Mouse (Mus musculus): Measurements from ENCODE around the gene Slc16a8. TPM values are rescaled to one million over a fixed set of nuclear protein-coding genes. Genes with fewer than 3 reads are reported as not detected.

Slc16a8 gene
- polyA plus RNA-seq (2016; fragmentation: Nextera tagmentation; extraction: Ambion mirVana), result 0.36 and 0.66 TPM in 2 replicates

DNA sequence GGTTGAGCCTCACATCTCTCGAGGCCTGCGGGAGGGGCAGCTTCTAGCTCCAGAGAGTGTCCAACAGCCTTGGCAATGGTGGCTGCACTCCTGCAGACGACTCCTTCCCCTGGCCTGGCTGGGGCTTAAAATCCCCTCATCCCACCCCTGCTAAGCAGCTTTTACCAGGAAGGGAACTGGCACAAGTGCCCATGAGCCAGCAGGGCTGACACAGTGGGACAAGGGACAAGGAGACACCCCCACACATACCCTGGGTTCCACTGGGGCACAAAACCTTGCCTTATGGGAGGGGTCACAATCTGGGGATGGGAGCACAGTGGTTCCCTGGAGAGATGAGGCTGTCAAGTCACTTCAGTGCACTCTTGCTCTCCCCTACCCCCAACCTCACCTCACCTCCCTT is at the start of gene Slc16a8:
TSS of gene Slc16a8 (minus strand) at position 101 of the 400 bp plus-strand sequence.
- H3K4me2 ChIP-seq (replicated peaks), result no peak within 1 kb of the TSS
- no peak within 1 kb of the TSS for H3K27ac ChIP-seq
- peaks cover 71% of the 10 kb centered on the region for H3K27me3 ChIP-seq
- no peak within 1 kb of the TSS for H3K4me3 ChIP-seq
- no peak for ATAC-seq (ENCODE audit: low FRiP score)
- H3K4me1 ChIP-seq, result peaks cover 11% of the 10 kb centered on the region
- H3K9me3 ChIP-seq (replicated peaks), result no peaks in the 10 kb centered on the region
- no peak within 1 kb of the TSS for H3K9ac ChIP-seq
- H3K36me3 ChIP-seq, result peaks cover under 1% of the 10 kb centered on the region; the same call in 1 of the 2 replicates
- 27% methylated on average over 3 of the region's 3 CpGs for WGBS

DNA sequence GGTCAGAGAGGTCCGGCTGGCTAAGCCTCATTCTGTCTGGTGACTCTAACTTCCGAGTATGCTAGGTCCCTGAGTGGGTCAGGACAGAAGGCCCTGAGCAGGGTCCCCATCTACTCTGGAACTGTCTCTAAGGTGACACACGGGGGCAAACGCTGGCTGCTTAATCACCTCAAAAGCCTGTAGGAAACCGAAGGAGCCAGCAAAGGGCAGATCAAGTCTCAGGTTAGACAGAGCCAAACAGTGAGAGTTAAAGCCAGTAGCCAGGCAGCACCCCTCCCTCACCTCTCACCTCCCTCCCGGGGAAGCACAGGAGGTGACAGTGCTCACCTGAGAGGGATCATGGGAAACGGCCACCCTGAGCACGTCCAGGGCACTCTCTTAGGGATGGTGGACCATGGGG is 49.2 kb upstream of the Slc16a8 start:
- Histone ChIP-seq H3K9me3 (replicated peaks) (no peaks in the 10 kb centered on the region), H3K27ac (no peak overlapping the region), H3K4me1 (no peaks in the 10 kb centered on the region), H3K36me3 (peaks cover 34% of the 10 kb centered on the region), H3K4me3 (no peak overlapping the region), H3K27me3 (no peaks in the 10 kb centered on the region), H3K4me2 (replicated peaks) (no peak overlapping the region), H3K9ac (no peak overlapping the region)
- ATAC-seq (ENCODE audit: low FRiP score), result no peak
- 88% methylated on average over 8 of the region's 8 CpGs for WGBS

DNA sequence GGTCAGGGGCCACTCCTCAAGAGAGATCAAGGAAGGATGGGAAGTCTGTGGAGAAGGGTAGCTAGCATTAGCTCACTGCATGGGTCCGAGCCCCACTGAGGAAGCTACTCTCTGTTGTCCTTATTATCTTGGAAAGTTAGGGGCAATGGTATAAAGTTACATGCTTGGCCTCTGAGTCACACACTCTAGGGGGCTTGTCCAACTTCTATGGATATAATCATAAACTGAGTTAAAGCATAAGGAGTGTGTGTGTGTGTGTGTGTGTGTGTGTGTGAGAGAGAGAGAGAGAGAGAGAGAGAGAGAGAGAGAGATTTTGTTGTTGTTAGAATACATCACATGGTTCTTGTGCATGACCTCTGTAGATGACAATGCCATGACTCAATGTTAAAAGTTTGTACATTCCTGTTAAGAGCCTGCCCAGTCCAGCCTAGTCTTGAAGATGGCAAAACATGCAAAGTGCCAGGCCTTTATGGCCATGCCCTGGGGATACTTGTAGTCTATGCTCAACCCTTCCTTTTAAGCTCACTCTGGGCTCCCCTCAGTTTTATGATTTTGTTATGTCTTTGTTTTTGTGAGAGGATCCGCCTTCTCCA is 45.1 kb upstream of the Slc16a8 start:
- Histone ChIP-seq H3K27ac (no peak overlapping the region), H3K4me1 (no peaks in the 10 kb centered on the region), H3K27me3 (no peaks in the 10 kb centered on the region), H3K9ac (no peak overlapping the region), H3K9me3 (replicated peaks) (no peaks in the 10 kb centered on the region), H3K36me3 (peaks cover 7% of the 10 kb centered on the region; the same call in 1 of the 2 replicates), H3K4me3 (no peak overlapping the region), H3K4me2 (replicated peaks) (no peak overlapping the region)
- 79% methylated on average over 2 of the region's 2 CpGs for whole genome bisulfite sequencing
- no peak for ATAC-seq (ENCODE audit: low FRiP score)

DNA sequence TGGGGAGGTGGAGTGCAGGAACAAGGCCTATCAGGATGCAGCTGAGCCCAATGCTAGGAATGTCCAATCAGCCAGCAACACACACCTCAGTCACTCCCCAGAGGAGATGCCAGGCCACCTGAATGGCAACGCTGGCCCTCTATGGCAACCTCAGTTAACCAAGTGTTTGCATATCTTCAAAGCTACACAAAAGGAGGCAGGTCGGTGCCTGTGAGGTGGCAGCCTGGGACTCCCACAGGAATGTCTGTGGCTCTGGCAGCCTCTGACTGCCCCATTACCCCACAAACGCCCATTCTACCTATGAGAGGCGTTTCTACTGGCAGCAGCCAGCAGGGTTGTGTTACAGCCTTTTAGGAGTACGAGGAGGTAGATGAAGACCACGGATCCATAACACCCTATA is 44.0 kb upstream of the Slc16a8 start:
- H3K4me2 ChIP-seq (replicated peaks), result no peak overlapping the region
- no peaks in the 10 kb centered on the region for H3K9me3 ChIP-seq (replicated peaks)
- no peak overlapping the region for H3K27ac ChIP-seq
- no peak for ATAC-seq (ENCODE audit: low FRiP score)
- 79% methylated on average over 6 of the region's 6 CpGs for WGBS
- H3K9ac ChIP-seq, result no peak overlapping the region
- no peaks in the 10 kb centered on the region for H3K4me1 ChIP-seq
- no peak overlapping the region for H3K4me3 ChIP-seq
- no peaks in the 10 kb centered on the region for H3K27me3 ChIP-seq
- H3K36me3 ChIP-seq, result peaks cover 7% of the 10 kb centered on the region; the same call in 1 of the 2 replicates

DNA sequence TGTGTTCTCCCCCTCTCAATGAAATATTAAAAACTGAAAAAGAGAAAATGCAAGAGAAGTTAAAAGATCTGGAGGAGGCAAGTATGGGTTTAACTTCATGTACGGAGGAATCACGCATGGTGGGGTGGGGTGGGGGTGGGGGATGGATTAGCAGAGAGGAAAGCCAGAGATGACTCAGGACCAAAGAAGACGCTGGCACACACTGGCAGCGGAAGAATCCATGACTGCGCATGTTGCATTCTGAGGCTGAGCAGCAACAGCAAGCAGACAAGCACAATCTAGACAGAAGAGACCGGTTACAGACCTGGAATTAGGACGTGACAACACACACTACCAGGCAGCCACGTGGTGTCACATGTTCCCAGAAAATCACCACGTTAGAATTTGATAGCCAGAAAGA is 38.2 kb upstream of the Slc16a8 start:
- Histone ChIP-seq H3K27me3 (no peaks in the 10 kb centered on the region), H3K9ac (no peak overlapping the region), H3K4me2 (replicated peaks) (no peak overlapping the region), H3K27ac (no peak overlapping the region), H3K36me3 (peaks cover 9% of the 10 kb centered on the region; the same call in 1 of the 2 replicates), H3K4me3 (no peak overlapping the region), H3K9me3 (replicated peaks) (no peaks in the 10 kb centered on the region), H3K4me1 (no peaks in the 10 kb centered on the region)
- ATAC-seq (ENCODE audit: low FRiP score), result no peak
- 90% methylated on average over 9 of the region's 9 CpGs for WGBS

DNA sequence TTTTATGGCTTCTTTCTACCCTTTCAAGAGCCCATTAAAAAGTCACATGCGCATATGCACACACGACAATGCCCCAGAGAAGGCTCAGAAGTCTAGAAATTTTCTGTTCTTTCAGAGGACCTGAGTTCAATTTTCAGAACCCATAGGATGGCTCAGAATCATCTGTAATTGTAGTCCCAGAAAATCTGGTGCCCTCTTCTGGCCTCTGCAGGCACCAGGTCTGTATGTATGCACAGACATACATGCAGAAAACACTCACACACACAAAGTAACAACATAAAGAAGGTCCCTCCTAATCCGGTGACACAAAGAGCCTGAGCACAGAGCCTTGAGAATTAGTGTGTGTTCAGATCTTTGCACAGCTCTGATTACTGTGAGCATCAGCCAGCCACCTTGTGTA is 35.8 kb upstream of the Slc16a8 start:
- H3K36me3 ChIP-seq, result peaks cover 18% of the 10 kb centered on the region; the same call in 1 of the 2 replicates
- no peak overlapping the region for H3K9ac ChIP-seq
- 82% methylated on average over 3 of the region's 3 CpGs for WGBS
- H3K27ac ChIP-seq, result no peak overlapping the region
- ATAC-seq (ENCODE audit: low FRiP score), result no peak
- H3K4me1 ChIP-seq, result no peaks in the 10 kb centered on the region
- no peaks in the 10 kb centered on the region for H3K9me3 ChIP-seq (replicated peaks)
- no peak overlapping the region for H3K4me2 ChIP-seq (replicated peaks)
- H3K27me3 ChIP-seq, result no peaks in the 10 kb centered on the region
- H3K4me3 ChIP-seq, result no peak overlapping the region

DNA sequence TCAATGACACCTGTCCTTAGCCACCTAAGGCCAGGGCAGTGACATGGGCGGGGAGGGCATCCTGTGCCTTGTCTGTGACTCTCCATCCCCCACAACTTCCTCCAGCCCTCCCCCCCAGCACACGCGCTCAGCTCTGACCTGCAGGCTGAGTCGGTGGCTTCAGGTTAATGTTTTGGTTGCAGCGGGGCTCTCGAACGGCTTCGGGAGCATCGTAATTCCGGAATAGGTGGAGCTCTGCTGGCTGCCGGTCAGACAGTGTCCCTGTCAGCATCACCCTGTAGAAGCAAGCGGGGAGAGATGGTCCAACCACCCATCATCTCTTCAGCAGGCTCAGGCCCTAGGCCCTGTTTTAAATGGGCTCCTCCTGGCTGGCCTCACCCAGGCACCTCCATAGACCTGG is 34.9 kb upstream of the Slc16a8 start:
- H3K9ac ChIP-seq, result no peak overlapping the region
- H3K4me1 ChIP-seq, result no peaks in the 10 kb centered on the region
- H3K9me3 ChIP-seq (replicated peaks), result no peaks in the 10 kb centered on the region
- H3K4me2 ChIP-seq (replicated peaks), result no peak overlapping the region
- no peaks in the 10 kb centered on the region for H3K27me3 ChIP-seq
- H3K4me3 ChIP-seq, result no peak overlapping the region
- H3K27ac ChIP-seq, result no peak overlapping the region
- WGBS, result 89% methylated on average over 11 of the region's 12 CpGs
- peaks cover 18% of the 10 kb centered on the region; the same call in 1 of the 2 replicates for H3K36me3 ChIP-seq
- no peak for ATAC-seq (ENCODE audit: low FRiP score)

DNA sequence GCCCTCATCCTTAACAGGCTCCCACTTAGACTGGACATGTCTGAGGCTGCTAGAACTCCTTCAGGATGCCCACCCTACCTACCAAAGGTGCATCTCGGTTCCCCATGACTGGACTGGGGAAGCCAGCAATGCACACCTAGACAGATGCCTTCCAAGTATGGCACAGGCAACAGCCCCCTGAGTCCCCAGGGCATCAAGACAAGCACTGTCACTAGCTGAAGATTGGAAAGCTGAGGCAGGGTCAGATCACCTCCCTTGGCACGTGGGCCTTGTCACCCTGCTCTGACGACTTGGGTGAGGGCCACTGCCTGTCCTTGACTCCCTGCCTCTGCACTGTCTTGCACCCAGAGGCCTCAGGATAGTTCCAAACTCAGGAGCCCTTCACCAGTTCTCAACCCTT is 33.8 kb upstream of the Slc16a8 start:
- no peaks in the 10 kb centered on the region for H3K27me3 ChIP-seq
- 83% methylated on average over 3 of the region's 3 CpGs for WGBS
- no peaks in the 10 kb centered on the region for H3K9me3 ChIP-seq (replicated peaks)
- no peak for ATAC-seq (ENCODE audit: low FRiP score)
- H3K4me2 ChIP-seq (replicated peaks), result no peak overlapping the region
- no peak overlapping the region for H3K9ac ChIP-seq
- H3K4me3 ChIP-seq, result no peak overlapping the region
- H3K36me3 ChIP-seq, result peaks cover 18% of the 10 kb centered on the region; the same call in 1 of the 2 replicates
- no peak overlapping the region for H3K27ac ChIP-seq
- no peaks in the 10 kb centered on the region for H3K4me1 ChIP-seq

DNA sequence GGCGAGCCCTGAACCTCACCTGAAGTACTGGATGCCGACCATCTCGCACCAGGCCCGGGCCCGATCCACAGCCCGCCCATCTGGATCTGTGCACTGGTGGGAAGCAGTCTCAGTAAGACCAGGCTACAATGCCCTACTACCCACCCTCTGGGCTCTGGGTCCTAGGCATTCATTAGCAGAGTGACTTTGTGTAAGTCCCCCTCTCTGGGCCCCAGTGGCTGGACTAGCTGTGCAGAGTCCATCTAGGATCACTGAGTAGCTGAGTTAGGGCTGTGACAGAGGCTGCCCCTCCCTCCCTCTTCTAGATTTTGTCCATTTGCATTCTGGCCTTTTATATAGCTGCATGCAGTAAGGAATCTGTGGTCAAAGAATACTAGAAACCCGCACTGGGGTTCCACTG is 32.5 kb upstream of the Slc16a8 start:
- H3K27ac ChIP-seq, result no peak overlapping the region
- H3K36me3 ChIP-seq, result peaks cover 18% of the 10 kb centered on the region; the same call in 1 of the 2 replicates
- ATAC-seq (ENCODE audit: low FRiP score), result no peak
- WGBS, result 83% methylated on average over 7 of the region's 7 CpGs
- no peaks in the 10 kb centered on the region for H3K27me3 ChIP-seq
- no peak overlapping the region for H3K9ac ChIP-seq
- H3K4me2 ChIP-seq (replicated peaks), result no peak overlapping the region
- no peaks in the 10 kb centered on the region for H3K9me3 ChIP-seq (replicated peaks)
- H3K4me3 ChIP-seq, result no peak overlapping the region
- H3K4me1 ChIP-seq, result no peaks in the 10 kb centered on the region

DNA sequence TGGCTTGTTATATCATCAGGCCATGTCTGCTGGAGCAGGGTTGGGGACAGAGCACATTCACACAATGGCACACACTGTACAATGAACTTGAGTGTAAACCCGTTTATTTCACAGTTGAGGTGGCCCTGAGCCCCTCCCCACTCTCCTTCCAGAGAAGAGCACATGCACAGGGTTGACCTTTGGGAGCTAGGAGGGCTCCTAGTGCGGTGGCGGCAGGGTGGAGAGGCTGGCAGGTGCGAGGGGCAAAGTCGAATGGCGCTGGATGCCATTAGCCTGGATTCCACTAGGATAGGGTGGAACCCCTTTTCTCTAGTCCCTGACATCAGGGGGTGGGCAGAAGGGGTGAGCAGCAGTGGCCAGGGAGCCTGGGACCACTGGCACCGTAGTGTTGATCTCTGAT is 31.6 kb upstream of the Slc16a8 start:
- H3K9ac ChIP-seq, result no peak overlapping the region
- H3K27me3 ChIP-seq, result no peaks in the 10 kb centered on the region
- H3K9me3 ChIP-seq (replicated peaks), result no peaks in the 10 kb centered on the region
- WGBS, result 88% methylated on average over 7 of the region's 7 CpGs
- peaks cover 18% of the 10 kb centered on the region; the same call in 1 of the 2 replicates for H3K36me3 ChIP-seq
- no peak overlapping the region for H3K4me3 ChIP-seq
- no peak for ATAC-seq (ENCODE audit: low FRiP score)
- H3K4me1 ChIP-seq, result no peaks in the 10 kb centered on the region
- no peak overlapping the region for H3K27ac ChIP-seq
- H3K4me2 ChIP-seq (replicated peaks), result no peak overlapping the region

DNA sequence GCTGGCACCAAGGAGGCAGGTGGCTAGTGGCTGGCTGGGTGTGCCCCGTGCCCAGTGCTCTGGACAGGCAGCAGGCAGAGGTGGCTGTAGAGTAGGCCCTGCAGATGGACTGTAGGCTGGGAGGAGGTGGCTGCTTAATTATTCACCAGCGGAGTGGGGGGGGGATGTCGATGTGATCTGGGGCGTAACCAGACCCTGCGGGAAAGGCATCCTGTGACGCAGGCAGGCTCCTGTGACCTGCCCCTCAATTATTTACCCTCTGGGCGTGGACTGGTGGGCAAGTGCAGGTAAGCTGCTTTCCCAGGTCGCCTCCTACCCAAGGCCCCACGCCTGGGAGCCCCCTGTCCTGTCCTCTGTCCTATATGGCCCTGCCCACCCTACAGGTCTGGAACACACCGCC is 30.8 kb upstream of the Slc16a8 start, which contains the start of gene Baiap2l2:
TSS of gene Baiap2l2 (minus strand) at position 139 of the 400 bp plus-strand sequence.
- no peaks in the 10 kb centered on the region for H3K4me1 ChIP-seq
- H3K4me3 ChIP-seq, result no peak within 1 kb of the TSS
- no peak within 1 kb of the TSS for H3K27ac ChIP-seq
- no peaks in the 10 kb centered on the region for H3K9me3 ChIP-seq (replicated peaks)
- 66% methylated on average over 10 of the region's 10 CpGs for WGBS
- no peak within 1 kb of the TSS for H3K9ac ChIP-seq
- H3K36me3 ChIP-seq, result peaks cover 18% of the 10 kb centered on the region; the same call in 1 of the 2 replicates
- no peak within 1 kb of the TSS for H3K4me2 ChIP-seq (replicated peaks)
- H3K27me3 ChIP-seq, result no peaks in the 10 kb centered on the region
- ATAC-seq (ENCODE audit: low FRiP score), result no peak

DNA sequence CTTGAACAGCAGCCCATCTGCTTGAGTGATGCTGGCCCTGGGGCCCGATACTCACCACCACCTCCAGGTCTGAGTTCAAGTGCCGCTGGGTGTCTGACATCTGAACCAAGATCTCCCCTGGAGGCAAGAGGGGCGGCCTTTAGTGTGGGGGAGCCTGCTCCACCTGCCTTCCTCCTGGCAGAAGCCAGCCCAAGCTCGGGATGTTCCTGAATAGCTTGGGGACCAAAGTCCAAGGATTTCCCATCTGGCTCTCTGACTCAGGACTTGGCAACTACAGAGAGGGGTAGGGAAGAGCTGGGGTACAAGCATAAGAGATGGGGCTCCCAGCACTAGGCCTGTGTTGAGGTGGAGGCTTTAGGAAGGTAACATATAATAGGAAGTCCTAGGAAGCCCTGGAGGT is 28.8 kb upstream of the Slc16a8 start:
- Histone ChIP-seq H3K27ac (no peak overlapping the region), H3K9ac (no peak overlapping the region), H3K36me3 (peaks cover 11% of the 10 kb centered on the region; the same call in 1 of the 2 replicates), H3K4me3 (no peak overlapping the region), H3K9me3 (replicated peaks) (no peaks in the 10 kb centered on the region), H3K4me1 (no peaks in the 10 kb centered on the region), H3K4me2 (replicated peaks) (no peak overlapping the region), H3K27me3 (no peaks in the 10 kb centered on the region)
- ATAC-seq (ENCODE audit: low FRiP score), result no peak
- 87% methylated on average over 4 of the region's 4 CpGs for WGBS

DNA sequence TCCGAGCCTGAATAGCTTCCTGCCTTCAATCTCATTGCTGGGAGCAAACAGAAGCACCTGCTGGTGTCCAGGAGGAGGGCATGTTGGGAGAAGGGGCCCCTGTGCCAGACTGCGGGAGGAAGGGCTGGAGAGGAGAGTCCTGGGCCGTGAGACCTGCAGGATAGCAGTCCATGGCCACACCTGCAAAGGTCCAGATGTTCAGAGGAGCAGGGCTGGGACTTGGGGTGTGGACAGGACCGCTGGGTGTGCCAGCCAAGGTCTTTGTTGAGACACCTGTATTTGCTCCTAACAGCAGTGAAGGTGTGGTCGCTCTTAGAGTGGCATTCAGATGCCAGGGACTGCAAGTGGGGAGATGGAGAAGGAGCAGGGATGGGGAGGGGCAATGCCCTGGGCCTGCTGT is 27.9 kb upstream of the Slc16a8 start:
- ATAC-seq (ENCODE audit: low FRiP score), result no peak
- peaks cover 8% of the 10 kb centered on the region; the same call in 1 of the 2 replicates for H3K36me3 ChIP-seq
- no peak overlapping the region for H3K4me2 ChIP-seq (replicated peaks)
- no peaks in the 10 kb centered on the region for H3K27me3 ChIP-seq
- no peaks in the 10 kb centered on the region for H3K9me3 ChIP-seq (replicated peaks)
- H3K4me3 ChIP-seq, result no peak overlapping the region
- H3K4me1 ChIP-seq, result no peaks in the 10 kb centered on the region
- H3K9ac ChIP-seq, result no peak overlapping the region
- 79% methylated on average over 5 of the region's 5 CpGs for WGBS
- H3K27ac ChIP-seq, result no peak overlapping the region
